In the genomic region with DNA sequence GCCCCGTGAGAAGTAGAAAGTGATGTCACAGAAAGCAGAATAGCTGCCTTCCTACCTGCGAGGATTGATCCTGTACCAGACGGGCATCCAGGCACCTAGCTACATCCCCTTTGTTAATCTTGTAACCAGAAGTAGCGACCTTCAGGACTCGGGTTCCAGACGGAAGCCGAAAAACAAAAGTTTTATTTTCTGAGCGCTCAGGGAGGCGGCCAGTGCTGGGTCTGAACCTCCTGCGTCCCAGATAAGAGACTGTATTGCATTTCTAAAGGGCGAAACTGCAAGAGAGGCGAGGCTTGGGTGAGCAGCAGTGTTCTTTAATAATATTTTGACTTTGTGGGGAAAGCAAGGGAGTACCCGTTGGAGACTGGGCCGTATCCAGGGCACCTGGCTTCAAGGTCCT, we compare ENCODE assay signal across 8 mouse cellular contexts. TPM values are rescaled to one million over a fixed set of nuclear protein-coding genes. Genes with fewer than 3 reads are reported as not detected.
A peak's percentile ranks its signal among the peaks of the same experiment; 100 is the strongest.
DNase-seq lines count a peak whose midpoint lies in the region; ATAC-seq and TF ChIP-seq lines count a peak whose summit lies in the region.

No protein-coding gene starts in this region.

- H3K4me3 ChIP-seq in heart, embryonic 15.5 days: peak overlapping the region; percentile 64
- peak overlapping the region; percentile 81 to 94 for H3K4me3 ChIP-seq in MEL (ENCODE audit: control insufficient read depth in 1 of 2, insufficient read depth in 1 of 2, low read depth in 2 of 2, low read length in 2 of 2)
- peak overlapping the region; percentile 53 for H3K4me3 ChIP-seq in hindbrain, embryonic 12.5 days
- peak overlapping the region; percentile 56 for H3K4me3 ChIP-seq in midbrain, embryonic 11.5 days (ENCODE audit: low read depth, low read length)

- DNase-seq in heart, postnatal 4 days: no peak
- no peak for DNase-seq in MEL (ENCODE audit: low read depth, low spot score)
- DNase-seq in midbrain, embryonic 11.5 days (ENCODE audit: low spot score, missing footprints): no peak
- no peak for DNase-seq in left cerebral cortex, postnatal 36 days (ENCODE audit: low spot score in 2 of 2)
- no peak for DNase-seq in retina, postnatal 1 day
- DNase-seq in left cerebral cortex, adult 18-20 months (ENCODE audit: low spot score in 2 of 2): no peak

- H3K79me2 ChIP-seq in MEL (ENCODE audit: control insufficient read depth, insufficient read depth, low read length, poor library complexity): peaks cover 3% of the 10 kb centered on the region; the same call in 1 of the 2 replicates

- peak overlapping the region; percentile 74 for H3K9ac ChIP-seq in heart, embryonic 15.5 days
- peak overlapping the region; percentile 92 for H3K9ac ChIP-seq in MEL (ENCODE audit: control insufficient read depth, low read depth, low read length, poor library complexity, severe bottlenecking)
- H3K9ac ChIP-seq in hindbrain, embryonic 12.5 days: peak overlapping the region; percentile 87
- H3K9ac ChIP-seq in midbrain, embryonic 11.5 days (ENCODE audit: low read length): peak overlapping the region; percentile 88

- H3K36me3 ChIP-seq in heart, embryonic 15.5 days: 0 out of 2 replicates have a peak, but pooled peaks cover 4% of the 10 kb centered on the region
- peaks cover 0 to 34% of the 10 kb centered on the region in 2 experiments; a peak in 2 of 4 replicates for H3K36me3 ChIP-seq in MEL (ENCODE audit: control insufficient read depth in 1 of 2, insufficient read depth in 2 of 2, low read length in 2 of 2)
- peaks cover 9% of the 10 kb centered on the region; the same call in 1 of the 2 replicates for H3K36me3 ChIP-seq in hindbrain, embryonic 12.5 days
- no peaks in the 10 kb centered on the region for H3K36me3 ChIP-seq in midbrain, embryonic 11.5 days (ENCODE audit: control insufficient read depth, insufficient read depth, low read length)

- H3K27ac ChIP-seq in heart, embryonic 15.5 days: peak overlapping the region; percentile 98
- peak overlapping the region; percentile 97 for H3K27ac ChIP-seq in MEL (ENCODE audit: control insufficient read depth, low read depth, low read length)
- H3K27ac ChIP-seq in hindbrain, embryonic 12.5 days: peak overlapping the region; percentile 96
- peak overlapping the region; percentile 97 for H3K27ac ChIP-seq in midbrain, embryonic 11.5 days (ENCODE audit: low read depth, low read length)

- no peak for TF ChIP-seq RAD21 in MEL (IDR thresholded peaks at IDR 0.05; ENCODE audit: low read depth, low read length)

- peak in 1 of 2 experiments; percentile 24; a peak in 1 of 4 replicates for TF ChIP-seq POLR2A in MEL (IDR thresholded peaks at IDR 0.05; ENCODE audit: control insufficient read depth in 1 of 2, insufficient read depth in 1 of 2, low read depth in 1 of 2, low read length in 2 of 2, poor library complexity in 1 of 2)

- ATAC-seq in heart, embryonic 15.5 days (replicated peaks; ENCODE audit: insufficient number of reproducible peaks, insufficient read depth, low FRiP score, low read depth): no peak
- ATAC-seq in hindbrain, embryonic 12.5 days (ENCODE audit: low FRiP score): no peak; the same call in 1 of the 2 replicates
- ATAC-seq in midbrain, embryonic 11.5 days (ENCODE audit: low FRiP score): no peak

- TF ChIP-seq CTCF in MEL (IDR thresholded peaks at IDR 0.05 in 2 of 3, conservative IDR thresholded peaks at IDR 0.05 in 1 of 3; ENCODE audit: control insufficient read depth in 1 of 3, insufficient read depth in 1 of 3, low read depth in 2 of 3, low read length in 3 of 3, poor library complexity in 1 of 3, severe bottlenecking in 1 of 3): no peak

- TF ChIP-seq EP300 in MEL (IDR thresholded peaks at IDR 0.05; ENCODE audit: low read depth in 1 of 2, low read length in 2 of 2): peak; percentile 6 to 47; a peak in 1 of 4 replicates

- H3K27me3 ChIP-seq in heart, embryonic 15.5 days: peaks cover 3% of the 10 kb centered on the region
- no peaks in the 10 kb centered on the region for H3K27me3 ChIP-seq in MEL (ENCODE audit: control insufficient read depth in 1 of 2, insufficient read depth in 2 of 2, low read length in 2 of 2)
- H3K27me3 ChIP-seq in hindbrain, embryonic 12.5 days: peaks cover 6% of the 10 kb centered on the region
- no peaks in the 10 kb centered on the region; the same call in 1 of the 2 replicates for H3K27me3 ChIP-seq in midbrain, embryonic 11.5 days (ENCODE audit: control insufficient read depth, insufficient read depth, low read length)

- 2% methylated on average over 14 of the region's 14 CpGs for WGBS in heart, embryonic 15.5 days
- WGBS in hindbrain, embryonic 12.5 days: under 1% methylated on average over 14 of the region's 14 CpGs
- 1% methylated on average over 14 of the region's 14 CpGs for WGBS in midbrain, embryonic 11.5 days

- H3K4me2 ChIP-seq in heart, embryonic 15.5 days: peak overlapping the region; percentile 84
- peak overlapping the region; percentile 78 for H3K4me2 ChIP-seq in hindbrain, embryonic 12.5 days (replicated peaks)
- H3K4me2 ChIP-seq in midbrain, embryonic 11.5 days: peak overlapping the region; percentile 64

- peaks cover 26% of the 10 kb centered on the region for H3K4me1 ChIP-seq in heart, embryonic 15.5 days (replicated peaks)
- peaks cover 15 to 34% of the 10 kb centered on the region in 2 experiments for H3K4me1 ChIP-seq in MEL (ENCODE audit: control insufficient read depth in 1 of 2, insufficient read depth in 2 of 2, low read length in 2 of 2)
- peaks cover 24% of the 10 kb centered on the region for H3K4me1 ChIP-seq in hindbrain, embryonic 12.5 days
- H3K4me1 ChIP-seq in midbrain, embryonic 11.5 days (ENCODE audit: control insufficient read depth, insufficient read depth, low read length): peaks cover 15% of the 10 kb centered on the region

- no peaks in the 10 kb centered on the region for H3K9me3 ChIP-seq in heart, embryonic 15.5 days (replicated peaks)
- no peaks in the 10 kb centered on the region for H3K9me3 ChIP-seq in MEL (replicated peaks; ENCODE audit: insufficient read depth, low read length)
- H3K9me3 ChIP-seq in hindbrain, embryonic 12.5 days (replicated peaks): no peaks in the 10 kb centered on the region
- H3K9me3 ChIP-seq in midbrain, embryonic 11.5 days (ENCODE audit: control insufficient read depth, low read length): no peaks in the 10 kb centered on the region

- intact Hi-C loops in left cerebral cortex, postnatal 36 days (cut with DNase I): no loop called here

RNA-seq across cellular contexts. Expression of a gene that starts 11.5 kb away (rescaled TPM):
- 16.1 and 22.1 TPM in 2 replicates for polyA plus RNA-seq in heart, embryonic 15.5 days (2015; fragmentation: Nextera tagmentation; extraction: Ambion mirVana)
- 10 to 100 TPM; 26.3 to 27.2 TPM for total RNA-seq in heart, postnatal 4 days (2021)
- total RNA-seq in MEL (2012; rRNA removed): 3.6 and 5.0 TPM in 2 replicates
- 10 to 100 TPM in 1 of 2 experiments, not detected in 1; 10.6 TPM for polyA plus RNA-seq in MEL (2012; ENCODE audit: insufficient read depth in 1 of 2, insufficient read length in 2 of 2, low read depth in 1 of 2, low replicate concordance in 2 of 2, missing spikeins in 1 of 2)
- polyA plus RNA-seq in hindbrain, embryonic 12.5 days (2016; fragmentation: Nextera tagmentation; extraction: Ambion mirVana): 38.2 and 41.6 TPM in 2 replicates
- polyA plus RNA-seq in midbrain, embryonic 11.5 days (2014; fragmentation: Nextera tagmentation; extraction: Ambion mirVana): 17.7 and 20.4 TPM in 2 replicates
- 100 to 1,000 TPM; 118 to 119 TPM for total RNA-seq in left cerebral cortex, postnatal 36 days (2021)
- total RNA-seq in left cerebral cortex, adult 18-20 months (2021): 100 to 1,000 TPM; 118 to 125 TPM

RNA-seq across cellular contexts. Expression of a gene that starts 13.3 kb away (rescaled TPM):
- 0.11 and 0.16 TPM in 2 replicates for polyA plus RNA-seq in heart, embryonic 15.5 days (2015; fragmentation: Nextera tagmentation; extraction: Ambion mirVana)
- total RNA-seq in heart, postnatal 4 days (2021): not detected
- 0.08 and 0.10 TPM in 2 replicates for total RNA-seq in MEL (2012; rRNA removed)
- polyA plus RNA-seq in MEL (2012; ENCODE audit: insufficient read depth in 1 of 2, insufficient read length in 2 of 2, low read depth in 1 of 2, low replicate concordance in 2 of 2, missing spikeins in 1 of 2): under 1 TPM in 1 of 2 experiments, not detected in 1; 0.56 TPM
- polyA plus RNA-seq in hindbrain, embryonic 12.5 days (2016; fragmentation: Nextera tagmentation; extraction: Ambion mirVana): 0.72 and 0.81 TPM in 2 replicates
- polyA plus RNA-seq in midbrain, embryonic 11.5 days (2014; fragmentation: Nextera tagmentation; extraction: Ambion mirVana): 0.17 and 0.19 TPM in 2 replicates
- total RNA-seq in left cerebral cortex, postnatal 36 days (2021): 1 to 10 TPM; 3.3 to 5.8 TPM
- total RNA-seq in left cerebral cortex, adult 18-20 months (2021): 1 to 10 TPM; 4.3 to 5.6 TPM

RNA-seq across cellular contexts. Expression of a gene that starts 16.2 kb away (rescaled TPM):
- polyA plus RNA-seq in heart, embryonic 15.5 days (2015; fragmentation: Nextera tagmentation; extraction: Ambion mirVana): 14.1 and 18.4 TPM in 2 replicates
- total RNA-seq in heart, postnatal 4 days (2021): 1 to 10 TPM; 5.1 to 6.2 TPM
- 0.33 and 0.39 TPM in 2 replicates for total RNA-seq in MEL (2012; rRNA removed)
- 1 to 10 TPM in 1 of 2 experiments, not detected in 1; 1.5 TPM for polyA plus RNA-seq in MEL (2012; ENCODE audit: insufficient read depth in 1 of 2, insufficient read length in 2 of 2, low read depth in 1 of 2, low replicate concordance in 2 of 2, missing spikeins in 1 of 2)
- polyA plus RNA-seq in hindbrain, embryonic 12.5 days (2016; fragmentation: Nextera tagmentation; extraction: Ambion mirVana): 9.4 and 14.1 TPM in 2 replicates
- polyA plus RNA-seq in midbrain, embryonic 11.5 days (2014; fragmentation: Nextera tagmentation; extraction: Ambion mirVana): 0.38 and 0.39 TPM in 2 replicates
- 1 to 10 TPM; 3.4 to 4.1 TPM for total RNA-seq in left cerebral cortex, postnatal 36 days (2021)
- 1 to 10 TPM; 6.7 to 7.3 TPM for total RNA-seq in left cerebral cortex, adult 18-20 months (2021)

RNA-seq across cellular contexts. Expression of a gene that starts 44.6 kb away (rescaled TPM):
- 44.5 and 56.9 TPM in 2 replicates for polyA plus RNA-seq in heart, embryonic 15.5 days (2015; fragmentation: Nextera tagmentation; extraction: Ambion mirVana)
- total RNA-seq in heart, postnatal 4 days (2021): 10 to 100 TPM; 52.6 to 68.0 TPM
- 4.0 and 4.2 TPM in 2 replicates for total RNA-seq in MEL (2012; rRNA removed)
- polyA plus RNA-seq in MEL (2012; ENCODE audit: insufficient read depth in 1 of 2, insufficient read length in 2 of 2, low read depth in 1 of 2, low replicate concordance in 2 of 2, missing spikeins in 1 of 2): 10 to 100 TPM in 1 of 2 experiments, not detected in 1; 13.1 TPM
- polyA plus RNA-seq in hindbrain, embryonic 12.5 days (2016; fragmentation: Nextera tagmentation; extraction: Ambion mirVana): 71.0 and 72.1 TPM in 2 replicates
- polyA plus RNA-seq in midbrain, embryonic 11.5 days (2014; fragmentation: Nextera tagmentation; extraction: Ambion mirVana): 35.7 and 44.1 TPM in 2 replicates
- 10 to 100 TPM; 36.2 to 36.3 TPM for total RNA-seq in left cerebral cortex, postnatal 36 days (2021)
- 10 to 100 TPM; 39.9 to 43.2 TPM for total RNA-seq in left cerebral cortex, adult 18-20 months (2021)

RNA-seq across cellular contexts. Expression of a gene that starts 52.6 kb away (rescaled TPM):
- 60.2 and 60.7 TPM in 2 replicates for polyA plus RNA-seq in heart, embryonic 15.5 days (2015; fragmentation: Nextera tagmentation; extraction: Ambion mirVana)
- total RNA-seq in heart, postnatal 4 days (2021): 10 to 100 TPM; 45.3 to 45.5 TPM
- total RNA-seq in MEL (2012; rRNA removed): 136 and 145 TPM in 2 replicates
- 100 to 1,000 TPM in 1 of 2 experiments, not detected in 1; 136 TPM for polyA plus RNA-seq in MEL (2012; ENCODE audit: insufficient read depth in 1 of 2, insufficient read length in 2 of 2, low read depth in 1 of 2, low replicate concordance in 2 of 2, missing spikeins in 1 of 2)
- 79.4 and 81.6 TPM in 2 replicates for polyA plus RNA-seq in hindbrain, embryonic 12.5 days (2016; fragmentation: Nextera tagmentation; extraction: Ambion mirVana)
- 67.3 and 69.6 TPM in 2 replicates for polyA plus RNA-seq in midbrain, embryonic 11.5 days (2014; fragmentation: Nextera tagmentation; extraction: Ambion mirVana)
- total RNA-seq in left cerebral cortex, postnatal 36 days (2021): 10 to 100 TPM; 36.1 to 47.5 TPM
- 10 to 100 TPM; 38.9 to 44.2 TPM for total RNA-seq in left cerebral cortex, adult 18-20 months (2021)

Comparison
In these comparisons a context has a peak if more than half of its experiments do, and no peak if none do; other contexts are left out.
1. RNA of a gene that starts 11.5 kb away (total RNA-seq): 118 to 125 TPM in left cerebral cortex, adult 18-20 months and 118 to 119 TPM in left cerebral cortex, postnatal 36 days; 26.3 to 27.2 TPM in heart, postnatal 4 days and 3.6 to 5.0 TPM in MEL; every median in the first group is over 4 times any median in the second.
2. Peak in every context shown above with its lines, with median percentiles within 50 percentile points of each other: H3K27ac ChIP-seq, H3K4me2 ChIP-seq, H3K4me3 ChIP-seq and H3K9ac ChIP-seq.